Mouse (Mus musculus) hindbrain, embryonic 15.5 days (tissue): ENCODE data around the gene Wrb. TPM values are rescaled to one million over a fixed set of nuclear protein-coding genes. Genes with fewer than 3 reads are reported as not detected.
A peak's percentile ranks its signal among the peaks of the same experiment; 100 is the strongest.

Experiments used
- ATAC-seq: fragments of 200-750 bp; cut with Nextera tagmentation; 2 replicates; pipeline ENCODE4 v1.8.0; 2017; ENCODE audit warnings: low read depth, moderate number of reproducible peaks, moderate TSS enrichment; ENCODE audit not compliant: low FRiP score
- H3K27ac ChIP-seq: fragments of 300-500 bp; sonication (generic); replicated peaks from 2 replicates; pipeline ENCODE4 v1.5.1; 2015; ENCODE audit warnings: mild to moderate bottlenecking, inconsistent platforms
- H3K27me3 ChIP-seq: fragments of 300-500 bp; sonication (generic); 2 replicates; pipeline ENCODE4 v1.6.1; 2015; ENCODE audit warnings: control low read depth, inconsistent platforms
- H3K36me3 ChIP-seq: fragments of 300-500 bp; sonication (generic); 2 replicates; pipeline ENCODE4 v1.6.1; 2015; ENCODE audit warnings: control low read depth, inconsistent platforms
- H3K4me1 ChIP-seq: fragments of 300-500 bp; sonication (generic); replicated peaks from 2 replicates; pipeline ENCODE4 v1.6.1; 2015; ENCODE audit warnings: control low read depth, inconsistent platforms
- H3K4me2 ChIP-seq: fragments of 300-500 bp; sonication (generic); 2 replicates; pipeline ENCODE4 v1.6.1; 2015; ENCODE audit warnings: moderate library complexity, mild to moderate bottlenecking, inconsistent platforms
- H3K4me3 ChIP-seq: fragments of 300-500 bp; sonication (generic); 2 replicates; pipeline ENCODE4 v1.5.1; 2015; ENCODE audit warnings: mild to moderate bottlenecking, inconsistent platforms
- H3K9ac ChIP-seq: fragments of 300-500 bp; sonication (generic); 2 replicates; pipeline ENCODE4 v1.6.1; 2015; ENCODE audit warnings: inconsistent platforms
- H3K9me3 ChIP-seq: fragments of 300-500 bp; sonication (generic); 2 replicates; pipeline ENCODE4 v1.6.1; 2016; ENCODE audit warnings: control low read depth, inconsistent platforms
- WGBS: fragments of 180-500 bp; shearing (Covaris S2); methylation state at CpG from one replicate; pipeline ENCODE4 v1.1.7; 2015; 5-methylcytosine and 5-hydroxymethylcytosine counted together
- polyA plus RNA-seq: library from polyadenylated mRNA; unstranded; fragments of >200 nt; fragmentation: Nextera tagmentation; extraction: Ambion mirVana; gene quantifications from 2 replicates; pipeline ENCODE4 v1.2.1, GENCODE M21; 2015

The Wrb gene
- polyA plus RNA-seq, 1 experiment from 2014 or later, result 205 TPM

- ATAC-seq, result 0 out of 2 replicates have a peak, but pooled peaks have one; percentile 36
- WGBS, result 80% methylated on average over 20 of the region's 20 CpGs
- H3K4me2 ChIP-seq, result peak overlapping the region; percentile 98
- H3K36me3 ChIP-seq, result no peaks in the 10 kb centered on the region; the same call in 1 of the 2 replicates
- peak overlapping the region; percentile 82; the same call in 1 of the 2 replicates for H3K27ac ChIP-seq
- H3K4me3 ChIP-seq, result peak overlapping the region; percentile 50
- H3K9ac ChIP-seq, result 0 out of 2 replicates have a peak overlapping the region, but pooled peaks have one; percentile 75
- no peaks in the 10 kb centered on the region for H3K9me3 ChIP-seq
- H3K4me1 ChIP-seq, result peaks cover 16% of the 10 kb centered on the region
- no peaks in the 10 kb centered on the region for H3K27me3 ChIP-seq
These were observed 14.7 kb downstream of the Wrb start for GRCm38 (mm10) chr16:96159794-96160346.

- no peaks in the 10 kb centered on the region for H3K27me3 ChIP-seq
- H3K9ac ChIP-seq, result no peak overlapping the region
- H3K4me2 ChIP-seq, result no peak overlapping the region
- no peak overlapping the region for H3K4me3 ChIP-seq
- H3K4me1 ChIP-seq, result peaks cover 16% of the 10 kb centered on the region
- ATAC-seq, result no peak
- H3K36me3 ChIP-seq, result no peaks in the 10 kb centered on the region
- H3K27ac ChIP-seq, result no peak overlapping the region
- 87% methylated on average over 1 of the region's 1 CpGs for WGBS
- no peaks in the 10 kb centered on the region for H3K9me3 ChIP-seq
These were observed 15.7 kb downstream of the Wrb start for GRCm38 (mm10) chr16:96160927-96161326.

- Histone ChIP-seq H3K4me3 (no peak overlapping the region), H3K9me3 (no peaks in the 10 kb centered on the region), H3K36me3 (no peaks in the 10 kb centered on the region), H3K27me3 (no peaks in the 10 kb centered on the region), H3K4me1 (peaks cover 16% of the 10 kb centered on the region), H3K9ac (no peak overlapping the region), H3K4me2 (no peak overlapping the region), H3K27ac (no peak overlapping the region)
- ATAC-seq, result no peak
- 85% methylated on average over 4 of the region's 4 CpGs for WGBS
These were observed 16.1 kb downstream of the Wrb start for GRCm38 (mm10) chr16:96161336-96161735.

GRCm38 (mm10) chr16:96165723-96166264 lies 20.6 kb downstream of the Wrb start:
- H3K27me3 ChIP-seq, result no peaks in the 10 kb centered on the region
- H3K27ac ChIP-seq, result no peak overlapping the region
- H3K36me3 ChIP-seq, result 0 out of 2 replicates have a peak, but pooled peaks cover 4% of the 10 kb centered on the region
- WGBS, result 72% methylated on average over 4 of the region's 4 CpGs
- no peak for ATAC-seq
- no peak overlapping the region for H3K4me2 ChIP-seq
- no peaks in the 10 kb centered on the region for H3K4me1 ChIP-seq
- H3K9me3 ChIP-seq, result no peaks in the 10 kb centered on the region
- no peak overlapping the region for H3K9ac ChIP-seq
- H3K4me3 ChIP-seq, result no peak overlapping the region

- H3K36me3 ChIP-seq, result 0 out of 2 replicates have a peak, but pooled peaks cover 4% of the 10 kb centered on the region
- H3K27me3 ChIP-seq, result no peaks in the 10 kb centered on the region
- 89% methylated on average over 4 of the region's 4 CpGs for WGBS
- no peaks in the 10 kb centered on the region for H3K9me3 ChIP-seq
- H3K9ac ChIP-seq, result no peak overlapping the region
- H3K4me2 ChIP-seq, result no peak overlapping the region
- H3K4me3 ChIP-seq, result no peak overlapping the region
- H3K4me1 ChIP-seq, result no peaks in the 10 kb centered on the region
- no peak for ATAC-seq
- H3K27ac ChIP-seq, result no peak overlapping the region
These were observed 23.6 kb downstream of the Wrb start for GRCm38 (mm10) chr16:96168837-96169236.

- Histone ChIP-seq H3K27ac (no peak overlapping the region), H3K4me3 (no peak overlapping the region), H3K4me2 (no peak overlapping the region), H3K36me3 (no peaks in the 10 kb centered on the region), H3K27me3 (no peaks in the 10 kb centered on the region), H3K9me3 (no peaks in the 10 kb centered on the region), H3K4me1 (no peaks in the 10 kb centered on the region), H3K9ac (no peak overlapping the region)
- WGBS, result 75% methylated on average over 8 of the region's 8 CpGs
- no peak for ATAC-seq
These were observed 28.4 kb downstream of the Wrb start for GRCm38 (mm10) chr16:96173648-96174047.

GRCm38 (mm10) chr16:96175399-96175798 lies 30.2 kb downstream of the Wrb start:
- 0 out of 2 replicates have a peak, but pooled peaks have one; percentile 30 for ATAC-seq

GRCm38 (mm10) chr16:96179156-96179555 lies 33.9 kb downstream of the Wrb start:
- no peak overlapping the region for H3K9ac ChIP-seq
- no peak for ATAC-seq
- H3K27me3 ChIP-seq, result no peaks in the 10 kb centered on the region
- no peak overlapping the region for H3K27ac ChIP-seq
- no peak overlapping the region for H3K4me2 ChIP-seq
- no peaks in the 10 kb centered on the region for H3K4me1 ChIP-seq
- H3K36me3 ChIP-seq, result no peaks in the 10 kb centered on the region
- H3K4me3 ChIP-seq, result no peak overlapping the region
- no peaks in the 10 kb centered on the region for H3K9me3 ChIP-seq

More at GRCm38 (mm10) chr16:96175399-96175798, 30.2 kb downstream of the Wrb start:
- Histone ChIP-seq H3K27ac (no peak overlapping the region), H3K27me3 (no peaks in the 10 kb centered on the region), H3K9me3 (no peaks in the 10 kb centered on the region), H3K4me2 (no peak overlapping the region), H3K4me1 (no peaks in the 10 kb centered on the region), H3K36me3 (no peaks in the 10 kb centered on the region), H3K9ac (no peak overlapping the region), H3K4me3 (no peak overlapping the region)
- 39% methylated on average over 2 of the region's 2 CpGs for WGBS

- 83% methylated on average over 5 of the region's 5 CpGs for WGBS
- no peak for ATAC-seq
- no peaks in the 10 kb centered on the region for H3K27me3 ChIP-seq
- no peak overlapping the region for H3K4me3 ChIP-seq
- no peak overlapping the region for H3K9ac ChIP-seq
- no peaks in the 10 kb centered on the region for H3K36me3 ChIP-seq
- H3K27ac ChIP-seq, result no peak overlapping the region
- H3K4me1 ChIP-seq, result peaks cover 10% of the 10 kb centered on the region
- no peaks in the 10 kb centered on the region for H3K9me3 ChIP-seq
- no peak overlapping the region for H3K4me2 ChIP-seq
These were observed 42.4 kb downstream of the Wrb start for GRCm38 (mm10) chr16:96187619-96188018.

- H3K27me3 ChIP-seq, result no peaks in the 10 kb centered on the region
- H3K4me3 ChIP-seq, result peak within 1 kb of the TSS; percentile 83
- no peaks in the 10 kb centered on the region for H3K9me3 ChIP-seq
- peak within 1 kb of the TSS; percentile 88 for H3K9ac ChIP-seq
- peak within 1 kb of the TSS; percentile 65 for H3K4me2 ChIP-seq
- under 1% methylated on average over 77 of the region's 77 CpGs for WGBS
- ATAC-seq, result peak; percentile 98
- peaks cover 12% of the 10 kb centered on the region for H3K4me1 ChIP-seq
- no peaks in the 10 kb centered on the region for H3K36me3 ChIP-seq
- peak within 1 kb of the TSS; percentile 86 for H3K27ac ChIP-seq
These were observed 46.6 kb downstream of the Wrb start, which contains the start of gene Lca5l for GRCm38 (mm10) chr16:96191531-96192506. Gene Lca5l (minus strand): TSS chr16:96192271.

GRCm38 (mm10) chr16:96199913-96200701 lies 54.9 kb downstream of the Wrb start, which contains the start of gene Sh3bgr:
Gene Sh3bgr (plus strand): TSS chr16:96200450.
- Histone ChIP-seq H3K4me2 (peak within 1 kb of the TSS; percentile 49), H3K4me3 (peak within 1 kb of the TSS; percentile 15), H3K27ac (0 out of 2 replicates have a peak within 1 kb of the TSS, but pooled peaks have one; percentile 16), H3K9me3 (no peaks in the 10 kb centered on the region), H3K4me1 (peaks cover 12% of the 10 kb centered on the region; the same call in 1 of the 2 replicates), H3K27me3 (no peaks in the 10 kb centered on the region), H3K36me3 (no peaks in the 10 kb centered on the region), H3K9ac (no peak within 1 kb of the TSS)
- 12% methylated on average over 20 of the region's 20 CpGs for WGBS
- peak; percentile 48; the same call in 1 of the 2 replicates for ATAC-seq
